Mouse (Mus musculus): ENCODE measurements around the gene Bpnt1.

- TF ChIP-seq POLR2A (IDR thresholded peaks at IDR 0.05; ENCODE audit: insufficient read depth, low read length) (no peak), CTCF (IDR thresholded peaks at IDR 0.05; ENCODE audit: low read depth, low read length) (no peak), EP300 (IDR thresholded peaks at IDR 0.05; ENCODE audit: insufficient read depth, low read depth, low read length) (no peak)
These were observed 72.1 kb downstream of the Bpnt1 start for GRCm38 (mm10) chr1:185404021-185404420.
